Mouse (Mus musculus) bone marrow, adult 2 months (tissue): Measurements from ENCODE around the gene Abcb1a. TPM values are rescaled to one million over a fixed set of nuclear protein-coding genes. Genes with fewer than 3 reads are reported as not detected.

Source experiments
- H3K27ac ChIP-seq: fragments of 200-500 bp; 2 replicates; pipeline ENCODE4 v1.5.1; 2012; ENCODE audit warnings: low read depth, mild to moderate bottlenecking, control low read depth, inconsistent platforms, low read length; ENCODE audit not compliant: control insufficient read depth, poor library complexity, insufficient read depth
- H3K4me1 ChIP-seq: fragments of 200-500 bp; 2 replicates; pipeline ENCODE4 v1.6.1; 2011; ENCODE audit warnings: low read length; ENCODE audit not compliant: control insufficient read depth, insufficient read depth
- H3K4me3 ChIP-seq: fragments of 200-500 bp; replicated peaks from 2 replicates; pipeline ENCODE3; 2011; ENCODE audit warnings: mild to moderate bottlenecking, low read depth, low read length, control low read depth; ENCODE audit not compliant: control insufficient read depth
- CTCF ChIP-seq: fragments of 200-500 bp; IDR thresholded peaks from 2 replicates; pipeline ENCODE4 v1.5.1; 2011; ENCODE audit warnings: low read length, control low read depth; ENCODE audit not compliant: control insufficient read depth, insufficient read depth
- POLR2A ChIP-seq: fragments of 200-500 bp; IDR thresholded peaks from 2 replicates; pipeline ENCODE4 v1.6.1; 2011; ENCODE audit warnings: low read depth, mild to moderate bottlenecking, control low read depth, low read length, borderline replicate concordance; ENCODE audit not compliant: control insufficient read depth
- WGBS: fragments of 180-500 bp; shearing (Covaris S2); methylation state at CpG from one replicate; pipeline ENCODE4 v1.1.7; 2018; 5-methylcytosine and 5-hydroxymethylcytosine counted together
- polyA plus RNA-seq: library from polyadenylated mRNA; stranded (reverse); fragments of >200 nt; gene quantifications from 2 replicates; pipeline ENCODE4 v1.2.4, GENCODE M21; 2011; ENCODE audit warnings: low replicate concordance; ENCODE audit not compliant: missing spikeins, insufficient read depth, insufficient read length

Abcb1a gene
- polyA plus RNA-seq, 1 experiment: 2.8 TPM

DNA sequence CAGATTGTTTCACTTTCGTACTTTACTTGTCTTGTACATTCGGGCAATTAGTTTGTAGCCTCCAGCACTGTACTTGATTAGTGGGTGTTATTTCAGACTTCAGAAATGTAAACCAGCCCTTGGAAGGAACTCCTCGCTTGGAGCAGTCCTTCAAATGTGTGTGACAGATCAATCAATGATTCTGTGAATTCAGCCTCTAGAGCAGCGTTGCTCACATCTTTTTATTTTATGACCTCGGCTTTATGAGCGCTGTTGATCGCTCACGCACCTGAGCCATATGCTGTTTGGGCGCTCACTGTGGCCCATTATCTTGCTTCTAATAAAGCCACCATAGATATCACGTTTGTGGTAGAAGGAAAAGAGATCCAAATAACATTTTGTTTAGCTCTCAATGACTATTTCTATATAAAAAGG, 868 bp downstream of the Abcb1a start:
- no peak overlapping the region for H3K4me3 ChIP-seq
- H3K27ac ChIP-seq: no peak overlapping the region
- TF ChIP-seq CTCF (no peak), POLR2A (no peak)
- no peaks in the 10 kb centered on the region; the same call in 1 of the 2 replicates for H3K4me1 ChIP-seq
- WGBS: 53% methylated on average over 10 of the region's 10 CpGs

DNA sequence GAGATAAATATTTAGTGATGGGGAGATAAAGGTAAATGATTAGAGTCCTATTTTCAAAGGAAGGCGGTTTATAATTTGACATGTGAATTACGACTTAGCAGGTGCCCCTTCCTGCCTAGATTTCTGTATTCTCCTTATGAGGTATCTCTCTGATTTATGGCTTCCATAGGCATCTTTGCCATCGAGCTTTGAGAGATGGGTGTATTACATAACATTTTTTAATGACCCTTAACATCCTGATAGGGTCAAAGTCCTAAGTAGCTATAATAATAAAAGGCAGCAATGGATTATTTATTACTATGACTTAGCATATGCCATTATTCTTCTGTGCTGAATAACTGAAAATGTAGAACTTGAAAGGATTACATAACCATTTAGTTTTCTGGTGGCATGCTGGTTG, 4.8 kb downstream of the Abcb1a start:
- no peak overlapping the region for H3K27ac ChIP-seq
- TF ChIP-seq CTCF (no peak), POLR2A (no peak)
- H3K4me1 ChIP-seq: no peaks in the 10 kb centered on the region; the same call in 1 of the 2 replicates
- 34% methylated on average over 3 of the region's 3 CpGs for WGBS
- H3K4me3 ChIP-seq: no peak overlapping the region

DNA sequence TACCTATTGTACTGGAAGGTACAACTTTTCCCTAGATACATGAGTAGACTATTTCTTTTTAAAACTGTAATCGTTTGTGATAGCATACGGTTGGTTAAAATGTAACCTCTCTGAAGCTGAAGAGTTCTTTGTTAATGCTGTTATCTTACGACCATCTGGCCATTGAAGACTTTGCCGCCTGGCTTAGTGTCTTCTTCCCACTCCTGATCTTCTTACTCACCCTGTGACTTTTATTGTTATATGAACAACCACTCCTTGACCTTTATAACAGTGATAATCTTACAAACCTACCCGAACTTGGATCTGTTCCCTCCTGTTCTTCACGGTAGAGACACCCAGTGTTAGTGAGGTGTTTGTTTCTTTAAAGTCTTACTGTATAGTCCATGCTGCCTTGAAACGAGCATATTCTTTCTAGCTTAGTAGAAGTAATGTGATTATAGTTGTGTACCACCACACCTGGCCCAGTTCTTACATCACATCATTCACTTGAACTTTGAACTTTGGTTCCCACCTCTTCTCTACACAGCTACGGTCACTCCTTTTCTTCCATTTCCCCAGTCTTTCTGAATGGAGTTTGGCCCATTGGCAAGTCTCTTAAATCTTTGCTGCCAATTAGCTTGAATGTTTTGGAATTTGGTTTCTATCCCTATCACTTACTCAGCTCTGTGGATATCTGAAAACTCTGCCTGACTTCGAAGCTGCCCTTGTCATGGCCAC, 8.0 kb downstream of the Abcb1a start:
- no peak for TF ChIP-seq POLR2A
- TF ChIP-seq CTCF: no peak
- Histone ChIP-seq H3K4me1 (no peaks in the 10 kb centered on the region), H3K4me3 (no peak overlapping the region), H3K27ac (no peak overlapping the region)
- 78% methylated on average over 9 of the region's 9 CpGs for WGBS

DNA sequence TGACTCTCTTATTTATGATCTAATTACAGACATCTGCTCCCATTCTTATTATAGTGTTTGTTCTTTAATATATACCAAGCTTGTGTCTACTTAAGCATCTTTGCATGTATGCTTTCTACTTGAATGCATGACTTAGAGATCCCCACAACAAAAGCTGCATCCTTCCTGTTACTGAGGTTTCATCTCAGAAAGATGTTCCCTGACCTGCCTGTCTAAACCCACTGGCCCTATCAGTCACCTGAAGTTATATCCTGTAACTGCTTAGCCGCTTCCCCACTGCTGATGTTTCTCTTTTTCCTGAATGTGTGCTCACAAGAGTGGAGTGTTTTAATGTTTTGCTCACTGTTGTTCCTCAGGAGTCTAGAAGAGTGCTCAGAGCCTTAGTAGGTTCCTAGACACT, 9.7 kb downstream of the Abcb1a start:
- TF ChIP-seq CTCF: no peak
- no peak for TF ChIP-seq POLR2A
- Histone ChIP-seq H3K4me1 (no peaks in the 10 kb centered on the region), H3K27ac (no peak overlapping the region), H3K4me3 (no peak overlapping the region)
- WGBS: 77% methylated on average over 1 of the region's 1 CpGs

DNA sequence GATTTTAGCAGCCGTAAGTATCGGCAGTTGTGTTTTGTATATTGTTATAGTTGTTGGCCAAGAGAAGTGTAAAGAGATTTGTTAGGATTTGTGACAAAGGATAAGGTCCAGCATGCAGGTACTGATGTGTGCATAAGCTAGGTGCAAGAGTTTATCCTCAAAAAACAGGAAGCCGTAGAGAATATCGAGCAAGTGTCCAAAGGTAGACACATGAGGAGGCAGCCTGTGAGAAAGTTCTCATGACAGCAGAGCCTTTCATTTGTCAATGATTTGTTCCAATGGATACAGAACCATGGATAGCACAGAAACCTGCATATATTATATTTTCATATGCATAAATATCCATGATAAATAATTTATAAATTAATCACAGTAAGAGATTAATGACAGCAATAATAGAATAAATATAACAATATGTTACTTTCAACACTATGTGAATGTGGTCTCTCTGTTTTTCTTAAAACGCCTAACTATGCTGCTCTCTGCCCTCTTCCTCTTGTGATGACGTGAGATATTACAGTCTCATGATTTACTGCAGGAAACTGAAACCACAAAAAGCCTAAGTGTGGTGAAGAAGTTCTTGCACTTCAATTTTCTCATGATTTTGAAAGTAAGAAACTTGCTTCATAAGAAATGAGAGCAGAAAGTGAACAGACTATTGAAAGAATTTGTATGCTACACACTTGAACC, 15.5 kb downstream of the Abcb1a start:
- 24% methylated on average over 6 of the region's 6 CpGs for WGBS
- H3K4me1 ChIP-seq: no peaks in the 10 kb centered on the region
- TF ChIP-seq CTCF: no peak
- no peak for TF ChIP-seq POLR2A
- H3K27ac ChIP-seq: no peak overlapping the region
- H3K4me3 ChIP-seq: no peak overlapping the region

DNA sequence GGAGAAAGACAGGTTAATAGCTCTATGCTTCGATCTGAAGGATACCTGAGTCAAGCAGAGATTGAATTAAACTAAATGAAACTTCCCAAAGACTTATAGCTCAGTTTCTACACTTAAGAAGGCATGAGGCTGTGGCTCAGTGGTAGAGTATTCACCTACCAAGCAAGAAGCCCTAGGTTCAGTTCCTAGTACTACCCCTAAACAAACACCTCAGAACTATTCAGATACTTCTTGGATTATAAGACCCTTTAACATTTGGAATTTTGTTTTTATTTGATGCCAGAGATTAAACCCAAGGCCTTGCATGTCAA, 16.0 kb downstream of the Abcb1a start:
- Histone ChIP-seq H3K4me3 (no peak overlapping the region), H3K4me1 (no peaks in the 10 kb centered on the region), H3K27ac (no peak overlapping the region)
- no peak for TF ChIP-seq POLR2A
- TF ChIP-seq CTCF: no peak
- WGBS: 0% methylated on average over 1 of the region's 1 CpGs

DNA sequence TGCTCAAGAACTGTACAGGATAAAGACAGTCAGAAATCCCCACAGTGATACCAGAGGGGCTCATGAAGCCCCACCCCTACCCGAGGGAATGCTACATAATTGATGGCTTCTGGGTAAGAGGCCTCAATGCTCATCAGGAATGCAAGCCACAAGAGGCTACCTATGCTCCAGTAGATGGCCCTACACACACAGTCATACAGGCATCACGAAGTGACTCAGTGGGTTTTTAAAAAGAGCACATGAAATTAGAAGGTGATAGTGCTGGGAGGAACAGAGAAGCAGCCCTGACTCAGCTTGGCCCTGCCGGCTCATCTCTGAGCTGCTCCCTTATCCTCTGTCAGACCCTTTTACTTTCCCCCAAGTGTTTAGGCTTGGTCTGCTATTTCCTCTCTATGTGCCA, 21.3 kb downstream of the Abcb1a start:
- TF ChIP-seq POLR2A (no peak), CTCF (no peak)
- Histone ChIP-seq H3K27ac (no peak overlapping the region), H3K4me3 (no peak overlapping the region), H3K4me1 (no peaks in the 10 kb centered on the region)
- 49% methylated on average over 3 of the region's 3 CpGs for WGBS

DNA sequence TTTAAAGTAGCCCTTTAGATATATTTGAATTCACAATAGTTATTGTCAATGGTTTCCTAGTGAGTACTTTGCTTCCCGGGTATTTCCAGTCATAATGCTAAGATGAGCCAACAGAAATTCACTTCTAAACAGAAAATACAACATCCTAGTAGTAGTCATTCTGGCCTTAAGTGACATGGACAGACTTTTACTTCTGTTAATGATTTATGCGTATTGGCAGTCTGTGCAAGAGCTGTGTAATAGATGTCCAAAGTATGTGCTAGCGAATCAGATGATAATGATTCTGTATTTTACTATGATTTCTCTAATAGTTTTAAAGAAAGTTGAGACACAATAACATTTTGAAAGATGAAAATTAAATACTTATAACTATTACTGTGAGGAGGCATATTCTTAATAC, 23.8 kb downstream of the Abcb1a start:
- Histone ChIP-seq H3K4me1 (no peaks in the 10 kb centered on the region), H3K27ac (no peak overlapping the region), H3K4me3 (no peak overlapping the region)
- no peak for TF ChIP-seq POLR2A
- no peak for TF ChIP-seq CTCF
- 86% methylated on average over 3 of the region's 3 CpGs for WGBS
